Mouse (Mus musculus): ENCODE results near the gene Nkapd1.

DNA sequence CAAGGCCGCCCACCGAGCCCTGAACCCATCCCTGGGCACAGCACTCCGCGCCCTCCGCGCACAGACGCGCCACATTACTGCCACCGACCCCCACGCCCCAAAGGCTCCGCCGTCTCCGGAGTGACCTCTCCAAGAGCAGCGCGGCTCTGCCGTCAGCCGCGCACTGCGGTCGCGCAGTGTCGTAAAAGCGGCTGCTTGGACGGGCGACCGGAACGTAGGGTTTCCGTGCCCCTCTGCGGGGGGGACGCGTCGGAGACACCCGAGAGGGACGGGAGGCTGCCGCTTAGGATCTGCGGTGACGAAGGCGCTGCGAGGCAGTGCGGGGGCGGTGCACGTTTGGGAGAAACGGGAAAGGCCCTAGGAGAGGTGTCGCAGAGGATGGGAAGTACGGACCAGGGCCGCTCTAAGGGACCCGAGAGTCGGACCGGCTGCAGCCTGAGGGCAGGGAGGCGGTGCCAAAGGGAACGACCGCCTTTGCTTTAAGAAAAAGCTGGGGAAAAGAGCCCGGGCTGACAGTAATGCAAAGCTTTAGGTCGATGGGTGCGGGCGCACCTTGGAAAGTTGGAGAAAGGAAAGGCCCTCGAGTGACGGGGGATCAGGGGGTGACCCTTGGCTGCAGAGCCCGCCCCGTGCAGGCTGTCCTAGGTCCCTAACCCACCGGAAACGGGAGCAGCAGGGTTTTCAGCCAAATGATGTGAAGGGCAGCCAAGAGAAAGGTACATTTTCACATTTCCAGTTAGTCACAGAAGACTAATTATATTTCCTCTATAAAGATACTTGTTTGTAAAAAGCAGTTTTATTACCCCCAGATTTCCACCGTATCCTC is 42.3 kb upstream of the Nkapd1 start, which contains the start of gene Dlat:
- TF ChIP-seq POLR2A (IDR thresholded peaks at IDR 0.05; ENCODE audit: borderline replicate concordance, low read depth, low read length) (peak; percentile 11; the same call in 1 of the 2 replicates), CTCF (IDR thresholded peaks at IDR 0.05; ENCODE audit: low read depth, low read length) (no peak)

Data from bone marrow macrophage, adult 2 months (primary cell).